24 mouse cellular contexts compared by ENCODE assay signal in the genomic region with DNA sequence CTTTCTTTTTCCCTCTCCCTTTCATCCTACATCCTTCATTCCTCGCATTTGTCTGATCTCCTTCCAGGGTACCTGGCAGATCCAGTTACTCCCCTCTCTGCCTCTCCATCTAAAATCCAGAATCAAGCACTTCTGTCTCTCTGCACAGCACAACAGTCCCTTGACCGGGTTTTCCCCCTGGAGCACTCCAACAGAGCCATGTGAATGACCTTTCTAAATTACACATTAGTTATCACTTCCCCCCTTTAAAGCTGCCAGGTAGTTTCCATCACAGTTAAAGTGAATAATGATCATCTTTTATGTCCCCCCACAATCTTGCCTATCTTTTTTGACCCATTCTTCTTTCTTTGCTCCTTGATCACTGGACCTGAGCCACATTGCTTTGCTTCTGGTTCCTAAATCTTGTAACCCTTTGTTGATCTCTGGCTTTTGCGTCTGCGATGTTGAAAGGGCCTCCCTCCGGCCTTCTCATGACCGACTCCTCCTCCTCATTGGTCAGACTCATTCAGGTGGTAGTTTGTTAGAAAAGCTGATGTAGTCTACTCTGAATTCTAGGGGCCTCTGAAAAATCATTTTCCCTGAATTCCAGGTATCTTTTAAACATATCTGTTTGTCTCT.
A peak's percentile ranks its signal among the peaks of the same experiment; 100 is the strongest.
DNase-seq lines count a peak whose midpoint lies in the region; ATAC-seq and TF ChIP-seq lines count a peak whose summit lies in the region.
"Had no signal": no experiment of that assay in that cellular context is flagged by ENCODE, and none has a peak within 500 bp of the region (broad histone marks: within the 10 kb centered on the region; RNA-seq: fewer than 3 reads in every experiment).

No protein-coding gene starts in this region.

- no peak for TF ChIP-seq CTCF in layer of hippocampus, adult 2 months (conservative IDR thresholded peaks at IDR 0.05)
- TF ChIP-seq CTCF in midbrain, postnatal 0 days (IDR thresholded peaks at IDR 0.05): no peak

- no peak overlapping the region for H3K27ac ChIP-seq in kidney, embryonic 14.5 days (ENCODE audit: low read depth, low read length)
- peak overlapping the region; percentile 72; the same call in 1 of the 2 replicates for H3K27ac ChIP-seq in layer of hippocampus, adult 2 months
- no peak overlapping the region for H3K27ac ChIP-seq in midbrain, embryonic 11.5 days (ENCODE audit: low read depth, low read length)
- no peak overlapping the region for H3K27ac ChIP-seq in midbrain, postnatal 0 days (ENCODE audit: low read depth, low read length)
- H3K27ac ChIP-seq: embryonic facial prominence, embryonic 15.5 days; forebrain, embryonic 10.5 days; gastrocnemius, adult 2 months; hindbrain, embryonic 10.5 days; hindbrain, embryonic 14.5 days had no signal

- H3K4me2 ChIP-seq in kidney, embryonic 14.5 days (replicated peaks; ENCODE audit: low read depth, low read length): no peak overlapping the region
- no peak overlapping the region for H3K4me2 ChIP-seq in midbrain, embryonic 11.5 days
- H3K4me2 ChIP-seq in midbrain, postnatal 0 days (ENCODE audit: low read depth, low read length, poor library complexity, severe bottlenecking): no peak overlapping the region
- H3K4me2 ChIP-seq: embryonic facial prominence, embryonic 15.5 days; hindbrain, embryonic 14.5 days had no signal

- DNase-seq in kidney, adult 9 months: no peak
- no peak for DNase-seq in layer of hippocampus, adult 2 months (ENCODE audit: low spot score in 2 of 2)
- DNase-seq in layer of hippocampus, postnatal 25 days (ENCODE audit: extremely low spot score in 1 of 2, low spot score in 1 of 2): no peak
- DNase-seq in midbrain, embryonic 11.5 days (ENCODE audit: low spot score, missing footprints): peak; percentile 62
- DNase-seq in midbrain, postnatal 0 days (ENCODE audit: low spot score): no peak
- DNase-seq: adrenal gland, adult 8-10 months; B cell, adult 2 months; cerebellum, adult 11 months; cerebellum, adult 8-10 months; cerebellum, postnatal 14 days; embryo, embryonic 11 days; gastrocnemius, adult 2 months; gastrocnemius, postnatal 25 days; heart, postnatal 14 days had no signal

- H3K9me3 ChIP-seq in kidney, embryonic 14.5 days (ENCODE audit: control insufficient read depth, low read length): no peaks in the 10 kb centered on the region
- no peaks in the 10 kb centered on the region for H3K9me3 ChIP-seq in midbrain, embryonic 11.5 days (ENCODE audit: control insufficient read depth, low read length)
- H3K9me3 ChIP-seq in midbrain, postnatal 0 days (ENCODE audit: low read length): no peaks in the 10 kb centered on the region
- H3K9me3 ChIP-seq: embryonic facial prominence, embryonic 15.5 days; hindbrain, embryonic 10.5 days had no signal

- no peaks in the 10 kb centered on the region for H3K27me3 ChIP-seq in kidney, embryonic 14.5 days (ENCODE audit: control insufficient read depth, insufficient read depth, low read length)
- H3K27me3 ChIP-seq in midbrain, embryonic 11.5 days (ENCODE audit: control insufficient read depth, insufficient read depth, low read length): no peaks in the 10 kb centered on the region
- no peaks in the 10 kb centered on the region for H3K27me3 ChIP-seq in midbrain, postnatal 0 days (ENCODE audit: insufficient read depth, low read length)
- H3K27me3 ChIP-seq: embryonic facial prominence, embryonic 15.5 days; Patski had no signal

- no peak overlapping the region for H3K4me3 ChIP-seq in kidney, embryonic 14.5 days (ENCODE audit: low read length)
- H3K4me3 ChIP-seq in layer of hippocampus, adult 2 months: no peak overlapping the region
- no peak overlapping the region for H3K4me3 ChIP-seq in midbrain, embryonic 11.5 days (ENCODE audit: low read depth, low read length)
- H3K4me3 ChIP-seq in midbrain, postnatal 0 days (ENCODE audit: low read depth, low read length): no peak overlapping the region
- H3K4me3 ChIP-seq: embryonic facial prominence, embryonic 15.5 days; erythroblast, embryonic 14.5 days; forebrain, embryonic 10.5 days; gastrocnemius, adult 2 months; hindbrain, embryonic 10.5 days had no signal

- H3K9ac ChIP-seq in kidney, embryonic 14.5 days (ENCODE audit: low read depth, low read length): no peak overlapping the region
- H3K9ac ChIP-seq in midbrain, embryonic 11.5 days (ENCODE audit: low read length): no peak overlapping the region
- no peak overlapping the region for H3K9ac ChIP-seq in midbrain, postnatal 0 days (replicated peaks; ENCODE audit: low read length, poor library complexity, severe bottlenecking)
- H3K9ac ChIP-seq: embryonic facial prominence, embryonic 15.5 days had no signal

- H3K36me3 ChIP-seq in kidney, embryonic 14.5 days (ENCODE audit: control insufficient read depth, insufficient read depth, low read length): peaks cover 11% of the 10 kb centered on the region; the same call in 1 of the 2 replicates
- no peaks in the 10 kb centered on the region for H3K36me3 ChIP-seq in midbrain, embryonic 11.5 days (ENCODE audit: control insufficient read depth, insufficient read depth, low read length)
- no peaks in the 10 kb centered on the region for H3K36me3 ChIP-seq in midbrain, postnatal 0 days (ENCODE audit: insufficient read depth, low read length)
- H3K36me3 ChIP-seq: embryonic facial prominence, embryonic 15.5 days had no signal

- H3K4me1 ChIP-seq in kidney, embryonic 14.5 days (ENCODE audit: control insufficient read depth, insufficient read depth, low read length): peaks cover 20% of the 10 kb centered on the region
- no peaks in the 10 kb centered on the region for H3K4me1 ChIP-seq in midbrain, embryonic 11.5 days (ENCODE audit: control insufficient read depth, insufficient read depth, low read length)
- no peaks in the 10 kb centered on the region for H3K4me1 ChIP-seq in midbrain, postnatal 0 days (ENCODE audit: insufficient read depth, low read length)

- 13% methylated on average over 6 of the region's 6 CpGs for WGBS in kidney, embryonic 14.5 days
- 39% methylated on average over 6 of the region's 6 CpGs for WGBS in midbrain, embryonic 11.5 days
- 36% methylated on average over 6 of the region's 6 CpGs for WGBS in midbrain, postnatal 0 days

- ATAC-seq in kidney, embryonic 14.5 days (ENCODE audit: low FRiP score, low TSS enrichment): peak; percentile 61; the same call in 1 of the 2 replicates
- no peak for ATAC-seq in midbrain, embryonic 11.5 days (ENCODE audit: low FRiP score)
- ATAC-seq in midbrain, postnatal 0 days (ENCODE audit: low FRiP score): no peak
- peak; percentile 37 for ATAC-seq in inflammation-experienced regulatory T-cells, adult 6 months
- ATAC-seq in activated CD4-positive, CD25-positive, alpha-beta regulatory T cell, adult 4 months: no peak
- ATAC-seq: forebrain, embryonic 14.5 days; Patski had no signal

Comparison
In these comparisons a context has a peak if more than half of its experiments do, and no peak if none do; other contexts are left out.
1. ATAC-seq: peak in kidney, embryonic 14.5 days (single experiment) and inflammation-experienced regulatory T-cells, adult 6 months (single experiment); none in midbrain, embryonic 11.5 days (single experiment), midbrain, postnatal 0 days (single experiment) and activated CD4-positive, CD25-positive, alpha-beta regulatory T cell, adult 4 months (single experiment).